Comparison of ENCODE assay signal across 25 mouse cellular contexts in genomic region chr15:17770225-17770677, GRCm38 (mm10).
DNase-seq lines count a peak whose midpoint lies in the region; ATAC-seq and TF ChIP-seq lines count a peak whose summit lies in the region.
"Had no signal": no experiment of that assay in that cellular context is flagged by ENCODE, and none has a peak within 500 bp of the region (broad histone marks: within the 10 kb centered on the region; RNA-seq: fewer than 3 reads in every experiment).

No protein-coding gene starts in this region.

- peak; percentile 2 for DNase-seq in forebrain, postnatal 0 days
- no peak for DNase-seq in forebrain, embryonic 10.5 days (ENCODE audit: extremely low spot score, low spot score)
- DNase-seq in MEL (ENCODE audit: low read depth, low spot score): peak; percentile 91
- no peak for DNase-seq in left cerebral cortex, adult 8-10 months (ENCODE audit: low spot score in 2 of 2)
- no peak for DNase-seq in adrenal gland, postnatal 10 days
- DNase-seq in frontal cortex, postnatal 36 days (ENCODE audit: low spot score in 2 of 2): no peak
- DNase-seq: adrenal gland, postnatal 14 days; cerebellum, adult 8-10 months; cerebellum, postnatal 36 days; embryo, embryonic 11 days; heart, postnatal 36 days; kidney, adult 8-10 months; kidney, postnatal 14 days; right cerebral cortex, adult 18-20 months; thymus, postnatal 4 days had no signal

- H3K79me2 ChIP-seq in MEL (ENCODE audit: control insufficient read depth, insufficient read depth, low read length, poor library complexity): no peaks in the 10 kb centered on the region

- H3K9me3 ChIP-seq in forebrain, postnatal 0 days (ENCODE audit: low read length): no peaks in the 10 kb centered on the region
- no peaks in the 10 kb centered on the region for H3K9me3 ChIP-seq in forebrain, embryonic 10.5 days
- no peaks in the 10 kb centered on the region for H3K9me3 ChIP-seq in MEL (replicated peaks; ENCODE audit: insufficient read depth, low read length)
- H3K9me3 ChIP-seq in hindbrain, embryonic 13.5 days: no peaks in the 10 kb centered on the region
- H3K9me3 ChIP-seq in midbrain, embryonic 16.5 days (replicated peaks; ENCODE audit: control insufficient read depth, low read length, poor library complexity, severe bottlenecking): no peaks in the 10 kb centered on the region
- H3K9me3 ChIP-seq: embryonic facial prominence, embryonic 13.5 days; heart, embryonic 15.5 days; midbrain, embryonic 12.5 days; stomach, embryonic 15.5 days had no signal

- no peaks in the 10 kb centered on the region for H3K36me3 ChIP-seq in forebrain, postnatal 0 days (ENCODE audit: insufficient read depth)
- no peaks in the 10 kb centered on the region for H3K36me3 ChIP-seq in forebrain, embryonic 10.5 days (replicated peaks)
- peaks cover 0 to 13% of the 10 kb centered on the region in 2 experiments; a peak in 2 of 4 replicates for H3K36me3 ChIP-seq in MEL (ENCODE audit: control insufficient read depth in 1 of 2, insufficient read depth in 2 of 2, low read length in 2 of 2)
- no peaks in the 10 kb centered on the region for H3K36me3 ChIP-seq in hindbrain, embryonic 13.5 days
- no peaks in the 10 kb centered on the region for H3K36me3 ChIP-seq in midbrain, embryonic 16.5 days (ENCODE audit: control insufficient read depth, insufficient read depth, low read length)
- H3K36me3 ChIP-seq: embryonic facial prominence, embryonic 13.5 days; heart, embryonic 15.5 days; midbrain, embryonic 12.5 days; stomach, embryonic 15.5 days had no signal

- TF ChIP-seq RAD21 in MEL (IDR thresholded peaks at IDR 0.05; ENCODE audit: low read depth, low read length): no peak

- no peak overlapping the region for H3K4me3 ChIP-seq in forebrain, postnatal 0 days (ENCODE audit: low read depth, low read length)
- no peak overlapping the region for H3K4me3 ChIP-seq in forebrain, embryonic 10.5 days
- H3K4me3 ChIP-seq in MEL (ENCODE audit: control insufficient read depth in 1 of 2, insufficient read depth in 1 of 2, low read depth in 2 of 2, low read length in 2 of 2): peak overlapping the region; percentile 49 to 71
- H3K4me3 ChIP-seq in hindbrain, embryonic 13.5 days: no peak overlapping the region
- no peak overlapping the region for H3K4me3 ChIP-seq in midbrain, embryonic 16.5 days (ENCODE audit: low read depth, low read length)
- H3K4me3 ChIP-seq: embryonic facial prominence, embryonic 13.5 days; erythroblast, embryonic 14.5 days; heart, embryonic 15.5 days; midbrain, embryonic 12.5 days; stomach, embryonic 15.5 days had no signal

- TF ChIP-seq EP300 in MEL (IDR thresholded peaks at IDR 0.05; ENCODE audit: low read depth in 1 of 2, low read length in 2 of 2): peak; percentile 95 to 96

- H3K4me2 ChIP-seq in forebrain, postnatal 0 days (ENCODE audit: low read depth): no peak overlapping the region
- no peak overlapping the region for H3K4me2 ChIP-seq in hindbrain, embryonic 13.5 days
- no peak overlapping the region for H3K4me2 ChIP-seq in midbrain, embryonic 16.5 days (ENCODE audit: low read length)
- H3K4me2 ChIP-seq: embryonic facial prominence, embryonic 13.5 days; heart, embryonic 15.5 days; midbrain, embryonic 12.5 days; stomach, embryonic 15.5 days had no signal

- ATAC-seq in forebrain, postnatal 0 days: peak; percentile 20; the same call in 1 of the 2 replicates
- ATAC-seq in hindbrain, embryonic 13.5 days (ENCODE audit: low FRiP score): no peak
- peak; percentile 72; the same call in 1 of the 2 replicates for ATAC-seq in midbrain, embryonic 16.5 days
- ATAC-seq: activated CD4-positive, CD25-positive, alpha-beta regulatory T cell, adult 4 months; lung, postnatal 0 days had no signal

- H3K27me3 ChIP-seq in forebrain, postnatal 0 days (ENCODE audit: insufficient read depth, low read length): no peaks in the 10 kb centered on the region
- H3K27me3 ChIP-seq in forebrain, embryonic 10.5 days (ENCODE audit: poor library complexity, severe bottlenecking): no peaks in the 10 kb centered on the region
- H3K27me3 ChIP-seq in MEL (ENCODE audit: control insufficient read depth in 1 of 2, insufficient read depth in 2 of 2, low read length in 2 of 2): no peaks in the 10 kb centered on the region
- no peaks in the 10 kb centered on the region for H3K27me3 ChIP-seq in hindbrain, embryonic 13.5 days
- H3K27me3 ChIP-seq in midbrain, embryonic 16.5 days (ENCODE audit: control insufficient read depth, insufficient read depth, low read depth, low read length): no peaks in the 10 kb centered on the region
- H3K27me3 ChIP-seq: embryonic facial prominence, embryonic 13.5 days; heart, embryonic 15.5 days; midbrain, embryonic 12.5 days; stomach, embryonic 15.5 days had no signal

- WGBS in forebrain, postnatal 0 days: 72% methylated on average over 10 of the region's 10 CpGs
- WGBS in forebrain, embryonic 10.5 days: 84% methylated on average over 10 of the region's 10 CpGs
- WGBS in hindbrain, embryonic 13.5 days: 58% methylated on average over 10 of the region's 10 CpGs
- 53% methylated on average over 10 of the region's 10 CpGs for WGBS in midbrain, embryonic 16.5 days

- no peak overlapping the region for H3K27ac ChIP-seq in forebrain, postnatal 0 days (ENCODE audit: low read depth, low read length)
- H3K27ac ChIP-seq in forebrain, embryonic 10.5 days: no peak overlapping the region
- peak overlapping the region; percentile 82 for H3K27ac ChIP-seq in MEL (ENCODE audit: control insufficient read depth, low read depth, low read length)
- H3K27ac ChIP-seq in hindbrain, embryonic 13.5 days: peak overlapping the region; percentile 35; the same call in 1 of the 2 replicates
- no peak overlapping the region for H3K27ac ChIP-seq in midbrain, embryonic 16.5 days (ENCODE audit: low read length)
- H3K27ac ChIP-seq: embryonic facial prominence, embryonic 13.5 days; heart, embryonic 15.5 days; macrophage; midbrain, embryonic 12.5 days; stomach, embryonic 15.5 days had no signal

- H3K4me1 ChIP-seq in forebrain, postnatal 0 days (ENCODE audit: insufficient read depth): no peaks in the 10 kb centered on the region
- H3K4me1 ChIP-seq in forebrain, embryonic 10.5 days: no peaks in the 10 kb centered on the region
- H3K4me1 ChIP-seq in MEL (ENCODE audit: control insufficient read depth in 1 of 2, insufficient read depth in 2 of 2, low read length in 2 of 2): peaks cover 5 to 8% of the 10 kb centered on the region in 2 experiments; a peak in 3 of 4 replicates
- no peaks in the 10 kb centered on the region for H3K4me1 ChIP-seq in hindbrain, embryonic 13.5 days (replicated peaks)
- no peaks in the 10 kb centered on the region for H3K4me1 ChIP-seq in midbrain, embryonic 16.5 days (ENCODE audit: control insufficient read depth, insufficient read depth, low read length)
- H3K4me1 ChIP-seq: embryonic facial prominence, embryonic 13.5 days; heart, embryonic 15.5 days; midbrain, embryonic 12.5 days; stomach, embryonic 15.5 days had no signal

- no peak for TF ChIP-seq POLR2A in MEL (IDR thresholded peaks at IDR 0.05; ENCODE audit: control insufficient read depth in 1 of 2, insufficient read depth in 1 of 2, low read depth in 1 of 2, low read length in 2 of 2, poor library complexity in 1 of 2)

- H3K9ac ChIP-seq in forebrain, postnatal 0 days: no peak overlapping the region
- peak overlapping the region; percentile 47 for H3K9ac ChIP-seq in MEL (ENCODE audit: control insufficient read depth, low read depth, low read length, poor library complexity, severe bottlenecking)
- no peak overlapping the region for H3K9ac ChIP-seq in hindbrain, embryonic 13.5 days
- H3K9ac ChIP-seq in midbrain, embryonic 16.5 days (ENCODE audit: low read depth, low read length): no peak overlapping the region
- H3K9ac ChIP-seq: embryonic facial prominence, embryonic 13.5 days; heart, embryonic 15.5 days; midbrain, embryonic 12.5 days; stomach, embryonic 15.5 days had no signal

- TF ChIP-seq CTCF in forebrain, postnatal 0 days (IDR thresholded peaks at IDR 0.05; ENCODE audit: low read depth): no peak
- TF ChIP-seq CTCF in MEL (IDR thresholded peaks at IDR 0.05 in 2 of 3, conservative IDR thresholded peaks at IDR 0.05 in 1 of 3; ENCODE audit: control insufficient read depth in 1 of 3, insufficient read depth in 1 of 3, low read depth in 2 of 3, low read length in 3 of 3, poor library complexity in 1 of 3, severe bottlenecking in 1 of 3): no peak

TF ChIP-seq in MEL, 35 proteins besides CTCF, POLR2A, EP300 and RAD21 (continues in another document):
- TF ChIP-seq TAL1 (IDR thresholded peaks at IDR 0.05; ENCODE audit: low read length): peak; percentile 76
- no peak for TF ChIP-seq CHD1 (IDR thresholded peaks at IDR 0.05; ENCODE audit: low read depth, low read length)
- no peak for TF ChIP-seq SMC3 (IDR thresholded peaks at IDR 0.05; ENCODE audit: low read depth, low read length)
- TF ChIP-seq MEF2A (IDR thresholded peaks at IDR 0.05; ENCODE audit: extremely low read depth, insufficient replicate concordance, low read depth, low read length, poor library complexity, severe bottlenecking): no peak
- TF ChIP-seq NELFE (IDR thresholded peaks at IDR 0.05; ENCODE audit: low read depth, low read length): no peak
- TF ChIP-seq ZNF384 (IDR thresholded peaks at IDR 0.05; ENCODE audit: low read depth, low read length): no peak
- TF ChIP-seq MAZ (IDR thresholded peaks at IDR 0.05; ENCODE audit: low read depth, low read length): no peak
- no peak for TF ChIP-seq ZC3H11A (IDR thresholded peaks at IDR 0.05; ENCODE audit: low read depth, low read length)
- no peak for TF ChIP-seq JUND (IDR thresholded peaks at IDR 0.05; ENCODE audit: low read depth, low read length)
- no peak for TF ChIP-seq GABPA (IDR thresholded peaks at IDR 0.05; ENCODE audit: low read depth, low read length)
- no peak for TF ChIP-seq UBTF (IDR thresholded peaks at IDR 0.05; ENCODE audit: borderline replicate concordance, insufficient read depth, low read depth, low read length)
- TF ChIP-seq KAT2A (conservative IDR thresholded peaks at IDR 0.05; ENCODE audit: low read depth, low read length): no peak
- TF ChIP-seq SIN3A (IDR thresholded peaks at IDR 0.05; ENCODE audit: low read length): no peak
- TF ChIP-seq ZKSCAN1 (IDR thresholded peaks at IDR 0.05; ENCODE audit: low read depth, low read length): no peak
- TF ChIP-seq ELF1 (IDR thresholded peaks at IDR 0.05; ENCODE audit: low read depth, low read length): peak; percentile 64; the same call in 1 of the 2 replicates
- TF ChIP-seq TCF12 (IDR thresholded peaks at IDR 0.05; ENCODE audit: low read depth, low read length): peak; percentile 95
- TF ChIP-seq MAFK (IDR thresholded peaks at IDR 0.05; ENCODE audit: borderline replicate concordance, low read depth, low read length): no peak
- TF ChIP-seq MXI1 (IDR thresholded peaks at IDR 0.05; ENCODE audit: low read depth, low read length): no peak
- peak; percentile 88; the same call in 1 of the 2 replicates for TF ChIP-seq RCOR1 (IDR thresholded peaks at IDR 0.05; ENCODE audit: low read depth, low read length)
- 0 out of 2 replicates have a peak, but pooled peaks have one; percentile 11 for TF ChIP-seq HCFC1 (IDR thresholded peaks at IDR 0.05; ENCODE audit: low read depth, low read length)
- no peak for TF ChIP-seq MYB (IDR thresholded peaks at IDR 0.05; ENCODE audit: low read depth, low read length)
- no peak for TF ChIP-seq POLR2AphosphoS5 (IDR thresholded peaks at IDR 0.05; ENCODE audit: borderline replicate concordance, low read depth, low read length)

Comparison
In these comparisons a context has a peak if more than half of its experiments do, and no peak if none do; other contexts are left out.
1. DNase-seq: peak in forebrain, postnatal 0 days (single experiment) and MEL (single experiment); none in forebrain, embryonic 10.5 days (single experiment), left cerebral cortex, adult 8-10 months (0 of 2), adrenal gland, postnatal 10 days (single experiment) and frontal cortex, postnatal 36 days (0 of 2).
2. H3K27ac ChIP-seq: peak in MEL (single experiment) and hindbrain, embryonic 13.5 days (single experiment); none in forebrain, postnatal 0 days (single experiment), forebrain, embryonic 10.5 days (single experiment) and midbrain, embryonic 16.5 days (single experiment).
3. H3K4me3 ChIP-seq: peak in MEL (2 of 2); none in forebrain, postnatal 0 days (single experiment), forebrain, embryonic 10.5 days (single experiment), hindbrain, embryonic 13.5 days (single experiment) and midbrain, embryonic 16.5 days (single experiment).